Mouse (Mus musculus): ENCODE data around the gene Pole. TPM values are rescaled to one million over a fixed set of nuclear protein-coding genes. Genes with fewer than 3 reads are reported as not detected.

Gene Pole
- polyA plus RNA-seq, 1 experiment from 2014 or later = 44.1 TPM

DNA sequence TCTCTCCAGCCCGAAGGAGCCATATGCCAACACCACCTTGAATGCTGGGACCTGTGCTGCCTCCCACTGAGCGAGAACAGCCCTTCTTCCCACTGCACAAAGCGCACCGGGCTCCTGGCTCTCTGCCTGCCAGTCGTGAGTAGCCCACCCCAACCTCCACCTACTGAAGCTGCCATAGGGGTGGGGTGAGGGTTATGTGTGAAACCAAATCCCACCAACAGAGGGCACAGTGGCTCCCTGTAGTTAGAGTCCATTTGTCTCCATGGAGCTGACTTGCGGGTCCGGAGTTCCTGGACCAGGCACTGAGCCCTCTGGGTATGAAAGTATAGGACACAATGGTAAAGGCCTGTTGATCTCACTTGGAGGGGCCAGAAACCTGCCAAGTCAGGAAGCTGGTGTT, 68.6 kb downstream of the Pole start:
- peak; percentile 46 for DNase-seq (ENCODE audit: low spot score)
- H3K9me3 ChIP-seq (replicated peaks) = no peaks in the 10 kb centered on the region
- H3K27me3 ChIP-seq (ENCODE audit: low read depth, poor library complexity, severe bottlenecking) = peaks cover 21% of the 10 kb centered on the region
- no peak overlapping the region for H3K4me3 ChIP-seq
- no peaks in the 10 kb centered on the region for H3K36me3 ChIP-seq
- WGBS = 16% methylated on average over 7 of the region's 7 CpGs
- H3K4me1 ChIP-seq = peaks cover 7% of the 10 kb centered on the region; the same call in 1 of the 2 replicates
- H3K27ac ChIP-seq (replicated peaks) = no peak overlapping the region

DNA sequence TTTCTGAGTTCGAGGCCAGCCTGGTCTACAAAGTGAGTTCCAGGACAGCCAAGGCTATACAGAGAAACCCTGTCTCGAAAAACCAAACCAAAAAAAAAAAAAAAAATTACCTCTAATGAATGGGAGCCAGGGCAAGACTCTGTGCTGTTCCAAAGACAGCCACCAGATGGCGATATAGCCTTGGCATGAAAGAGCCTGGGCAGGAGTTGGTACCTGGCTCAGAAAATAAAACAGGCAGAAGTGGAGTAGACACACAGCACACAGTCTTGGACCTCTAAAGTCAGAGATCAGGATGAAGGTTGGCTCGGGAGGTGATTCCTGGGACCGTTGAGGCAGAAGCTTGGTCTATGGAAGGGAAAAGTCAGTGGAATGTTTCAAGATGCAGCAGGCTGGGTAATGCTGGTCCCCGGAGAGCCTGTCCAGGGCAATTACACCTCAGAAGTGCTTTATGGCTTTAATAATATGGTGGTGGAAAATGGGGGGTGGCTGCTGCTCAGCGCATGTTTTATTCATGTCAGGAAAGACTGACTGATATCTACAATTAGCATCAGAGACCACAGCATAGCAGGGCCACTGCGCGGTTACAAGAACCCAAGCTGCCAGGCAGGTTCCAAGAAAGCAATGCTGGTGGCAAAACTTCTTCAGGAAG, 71.5 kb downstream of the Pole start:
- WGBS = 47% methylated on average over 9 of the region's 9 CpGs
- Histone ChIP-seq H3K27me3 (ENCODE audit: low read depth, poor library complexity, severe bottlenecking) (peaks cover 32% of the 10 kb centered on the region), H3K4me3 (no peak overlapping the region), H3K27ac (replicated peaks) (no peak overlapping the region), H3K4me1 (no peaks in the 10 kb centered on the region), H3K36me3 (no peaks in the 10 kb centered on the region), H3K9me3 (replicated peaks) (no peaks in the 10 kb centered on the region)
- peak; percentile 84 for DNase-seq (ENCODE audit: low spot score)

DNA sequence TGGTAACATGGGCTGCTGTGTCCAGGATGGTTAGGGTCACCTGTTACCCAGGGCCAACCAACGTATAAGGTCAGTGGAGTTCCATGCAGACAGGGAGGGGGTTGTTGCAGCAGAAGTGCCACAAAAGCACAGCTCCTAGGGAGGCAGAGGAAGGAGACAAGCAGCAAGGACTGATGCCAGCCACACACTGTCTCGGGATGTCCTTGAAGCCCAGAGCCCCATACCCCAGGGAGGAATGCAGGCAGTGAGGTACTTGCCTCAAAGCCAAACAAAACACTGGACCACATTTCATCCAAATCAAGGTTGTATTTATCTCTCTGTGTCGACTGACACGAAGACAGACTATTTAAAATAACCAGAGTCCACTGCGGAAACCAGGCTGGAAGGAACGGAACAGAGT, 75.4 kb downstream of the Pole start:
- WGBS = 93% methylated on average over 6 of the region's 6 CpGs
- Histone ChIP-seq H3K27me3 (ENCODE audit: low read depth, poor library complexity, severe bottlenecking) (peaks cover 34% of the 10 kb centered on the region), H3K36me3 (peaks cover 11% of the 10 kb centered on the region), H3K4me1 (peaks cover 18% of the 10 kb centered on the region), H3K9me3 (replicated peaks) (no peaks in the 10 kb centered on the region), H3K4me3 (no peak overlapping the region), H3K27ac (replicated peaks) (no peak overlapping the region)
- DNase-seq (ENCODE audit: low spot score) = no peak

DNA sequence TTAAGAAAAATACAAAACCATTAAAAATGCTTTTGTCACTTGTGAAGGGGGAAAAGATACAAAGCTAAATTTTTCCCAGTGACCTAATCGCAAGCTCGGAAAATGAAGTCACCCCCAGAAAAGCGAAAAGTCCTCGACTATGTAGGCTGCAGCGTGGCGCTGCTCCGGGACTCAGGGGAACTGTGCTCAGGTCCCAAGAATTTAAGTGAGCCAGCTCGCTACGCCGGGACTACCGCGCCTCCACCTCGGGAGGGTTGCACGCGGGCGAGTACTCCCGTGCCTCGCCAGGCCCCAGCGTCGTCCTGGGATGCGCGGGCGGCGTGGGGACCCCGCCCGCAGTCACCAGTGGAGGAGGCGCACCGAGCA, 76.7 kb downstream of the Pole start:
- WGBS = 2% methylated on average over 28 of the region's 28 CpGs
- peaks cover 18% of the 10 kb centered on the region for H3K4me1 ChIP-seq
- H3K36me3 ChIP-seq = peaks cover 21% of the 10 kb centered on the region
- peak overlapping the region; percentile 65 for H3K4me3 ChIP-seq
- H3K9me3 ChIP-seq (replicated peaks) = no peaks in the 10 kb centered on the region
- no peak for DNase-seq (ENCODE audit: low spot score)
- peaks cover 34% of the 10 kb centered on the region for H3K27me3 ChIP-seq (ENCODE audit: low read depth, poor library complexity, severe bottlenecking)
- peak overlapping the region; percentile 77 for H3K27ac ChIP-seq (replicated peaks)

DNA sequence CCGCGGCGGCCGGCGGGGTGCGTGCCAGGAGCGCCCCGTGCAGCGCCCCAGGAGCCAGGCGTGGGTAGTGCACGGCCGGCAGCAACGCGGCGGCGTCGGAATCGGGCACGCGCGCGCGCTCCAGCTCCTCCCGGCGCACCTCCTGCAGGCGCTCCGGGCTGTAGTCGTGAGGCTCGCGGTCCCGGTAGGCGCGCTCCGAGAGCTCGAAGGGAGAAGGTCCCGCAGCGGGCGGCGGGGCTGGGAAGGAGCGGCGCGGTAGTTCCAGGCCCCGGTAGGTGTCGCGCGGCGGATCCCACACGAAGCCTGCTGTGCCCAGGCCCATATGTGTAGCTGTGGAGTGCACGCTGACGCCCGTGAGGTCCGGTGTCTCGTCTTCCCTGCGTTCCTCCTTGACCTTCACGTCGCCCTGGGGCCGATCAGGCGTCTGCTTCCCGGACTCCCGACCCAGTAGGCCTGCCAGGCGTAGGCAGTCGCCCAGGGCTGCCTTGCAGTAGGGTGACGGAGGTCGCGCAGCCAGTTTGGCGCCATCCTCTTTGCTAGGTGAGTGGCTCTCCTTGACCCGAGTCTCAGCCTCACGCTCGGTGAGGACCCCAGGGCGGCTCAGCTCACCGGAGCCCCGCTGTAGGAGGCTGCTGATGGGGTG, 77.2 kb downstream of the Pole start:
- Histone ChIP-seq H3K27me3 (ENCODE audit: low read depth, poor library complexity, severe bottlenecking) (peaks cover 34% of the 10 kb centered on the region), H3K27ac (replicated peaks) (peak overlapping the region; percentile 77), H3K4me3 (peak overlapping the region; percentile 65), H3K9me3 (replicated peaks) (no peaks in the 10 kb centered on the region), H3K36me3 (peaks cover 26% of the 10 kb centered on the region), H3K4me1 (peaks cover 18% of the 10 kb centered on the region)
- peak; percentile 80 for DNase-seq (ENCODE audit: low spot score)
- 2% methylated on average over 72 of the region's 72 CpGs for WGBS

DNA sequence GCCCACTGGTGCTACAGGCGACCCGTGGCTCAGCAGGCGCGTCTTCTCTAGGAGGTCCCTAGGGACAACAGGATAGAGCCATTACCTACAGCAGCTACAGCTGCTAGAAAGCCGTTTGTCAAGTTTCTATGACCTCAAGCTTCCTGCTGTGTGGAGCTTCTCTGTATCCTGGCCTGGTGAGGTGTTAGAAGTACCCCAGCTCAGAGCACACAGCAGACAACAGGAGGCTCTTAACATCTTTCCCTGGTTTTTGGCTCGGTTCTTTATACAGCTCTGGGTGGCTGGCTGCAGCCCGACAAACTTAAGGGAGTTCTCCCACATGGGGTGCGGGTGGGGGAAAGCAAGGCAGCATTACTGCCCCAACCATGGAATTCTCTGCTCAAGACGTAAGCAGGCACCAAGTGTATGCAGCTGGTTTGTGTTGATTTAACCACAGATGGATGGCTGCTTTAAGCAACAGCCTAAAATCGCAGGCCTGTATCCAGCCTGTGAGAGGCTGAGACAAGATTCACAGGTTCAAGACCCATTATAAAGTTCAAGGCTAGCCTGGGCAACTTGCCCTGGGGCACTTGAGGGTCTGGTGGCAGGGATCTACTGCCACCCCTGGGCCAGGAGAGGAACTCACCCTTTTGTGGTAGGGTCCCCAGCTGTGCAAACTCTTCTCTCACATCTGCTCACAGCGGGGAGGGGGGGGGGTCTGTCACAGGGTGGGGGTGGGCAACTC, 77.9 kb downstream of the Pole start:
- no peak for DNase-seq (ENCODE audit: low spot score)
- Histone ChIP-seq H3K36me3 (peaks cover 33% of the 10 kb centered on the region), H3K27ac (replicated peaks) (peak overlapping the region; percentile 77; the same call in 1 of the 2 replicates), H3K27me3 (ENCODE audit: low read depth, poor library complexity, severe bottlenecking) (peaks cover 34% of the 10 kb centered on the region), H3K9me3 (replicated peaks) (no peaks in the 10 kb centered on the region), H3K4me3 (peak overlapping the region; percentile 65), H3K4me1 (peaks cover 18% of the 10 kb centered on the region)
- WGBS = 34% methylated on average over 11 of the region's 11 CpGs

DNA sequence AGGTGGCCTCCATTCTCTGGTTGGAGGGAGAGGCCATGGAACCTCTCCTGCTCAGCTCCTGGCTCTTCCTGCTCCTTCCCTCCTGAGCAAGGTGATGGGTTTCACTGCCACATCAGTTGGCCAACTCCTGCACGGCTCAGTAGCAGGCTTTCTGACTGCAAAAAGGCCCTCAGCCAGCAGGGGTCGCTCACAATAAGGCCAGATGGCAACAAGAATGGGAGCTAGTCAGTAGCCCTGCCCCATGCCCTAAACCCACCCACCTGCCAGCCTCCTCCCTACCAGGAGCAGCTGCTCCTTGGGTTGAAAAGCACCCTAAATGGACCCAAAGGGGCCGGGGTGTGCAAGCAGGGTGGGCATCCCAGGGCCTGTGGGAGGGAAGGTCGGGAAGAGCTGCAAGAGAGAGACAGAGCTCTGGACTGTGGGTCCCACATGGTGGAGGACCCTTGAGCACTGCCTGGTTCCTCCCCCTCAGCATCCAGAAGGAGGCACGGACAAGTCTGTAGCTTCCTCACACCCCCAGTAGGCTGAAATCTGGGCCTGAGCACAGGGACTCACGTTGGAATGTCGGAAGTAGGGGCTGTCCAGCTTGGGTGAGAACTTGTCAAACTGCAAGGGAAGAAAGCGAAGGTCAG, 90.8 kb downstream of the Pole start:
- peaks cover 89% of the 10 kb centered on the region for H3K36me3 ChIP-seq

DNA sequence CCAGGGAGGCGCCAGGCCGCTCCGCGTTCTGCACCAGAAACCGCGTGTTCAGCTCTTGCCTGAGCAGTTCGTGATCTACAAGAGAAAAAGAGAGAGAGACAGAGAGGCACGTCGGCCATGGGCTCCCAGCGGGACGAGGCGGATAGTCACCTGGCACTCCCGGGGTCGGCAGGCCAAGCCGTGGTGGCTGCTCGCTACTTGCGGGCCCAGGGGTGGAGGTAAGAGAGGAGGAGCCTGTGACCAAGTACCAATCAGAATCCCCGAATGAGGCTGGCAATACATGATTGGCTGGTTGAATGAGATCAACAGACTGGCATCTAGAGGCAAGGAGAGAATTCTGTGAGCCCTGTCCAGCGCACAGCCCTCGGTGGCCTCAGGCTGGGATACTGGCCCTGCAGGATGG, 92.1 kb downstream of the Pole start:
- Histone ChIP-seq H3K36me3 (peaks cover 84% of the 10 kb centered on the region), H3K4me1 (peaks cover 22% of the 10 kb centered on the region), H3K27ac (replicated peaks) (peak overlapping the region; percentile 38; the same call in 1 of the 2 replicates), H3K27me3 (ENCODE audit: low read depth, poor library complexity, severe bottlenecking) (no peaks in the 10 kb centered on the region; the same call in 1 of the 2 replicates), H3K4me3 (no peak overlapping the region), H3K9me3 (replicated peaks) (no peaks in the 10 kb centered on the region)
- WGBS = 33% methylated on average over 20 of the region's 20 CpGs
- DNase-seq (ENCODE audit: low spot score) = peak; percentile 46

More for the DNA sequence above, 90.8 kb downstream of the Pole start:
- no peak overlapping the region for H3K4me3 ChIP-seq
- H3K9me3 ChIP-seq (replicated peaks) = no peaks in the 10 kb centered on the region
- WGBS = 59% methylated on average over 8 of the region's 8 CpGs
- 0 out of 2 replicates have a peak overlapping the region, but pooled peaks have one; percentile 24 for H3K27ac ChIP-seq (replicated peaks)
- DNase-seq (ENCODE audit: low spot score) = peak; percentile 78
- H3K4me1 ChIP-seq = peaks cover 22% of the 10 kb centered on the region
- no peaks in the 10 kb centered on the region; the same call in 1 of the 2 replicates for H3K27me3 ChIP-seq (ENCODE audit: low read depth, poor library complexity, severe bottlenecking)

DNA sequence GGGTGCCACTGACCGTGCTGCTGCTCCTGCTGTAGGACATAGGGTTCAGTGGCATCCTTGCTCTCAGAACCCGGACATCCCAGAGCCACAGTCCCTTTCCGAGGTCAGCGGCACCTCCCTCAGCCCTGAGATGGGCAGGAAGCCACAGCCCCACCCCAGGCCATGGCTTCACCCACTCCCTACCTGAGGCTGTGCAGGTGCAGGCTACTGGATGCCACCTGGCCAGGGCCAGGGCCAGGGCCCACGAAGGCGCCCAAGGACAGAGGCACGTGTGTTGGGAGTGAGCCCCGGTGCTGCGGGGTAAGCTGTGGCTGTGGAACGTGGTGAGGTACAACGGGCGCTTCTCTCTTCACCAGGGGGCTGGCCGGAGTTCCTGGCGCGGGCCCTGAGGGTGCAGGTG, 93.0 kb downstream of the Pole start:
- peaks cover 75% of the 10 kb centered on the region for H3K36me3 ChIP-seq
- no peak overlapping the region for H3K27ac ChIP-seq (replicated peaks)
- H3K4me1 ChIP-seq = peaks cover 22% of the 10 kb centered on the region
- H3K27me3 ChIP-seq (ENCODE audit: low read depth, poor library complexity, severe bottlenecking) = no peaks in the 10 kb centered on the region; the same call in 1 of the 2 replicates
- no peak for DNase-seq (ENCODE audit: low spot score)
- H3K4me3 ChIP-seq = no peak overlapping the region
- H3K9me3 ChIP-seq (replicated peaks) = no peaks in the 10 kb centered on the region
- WGBS = 90% methylated on average over 15 of the region's 15 CpGs

DNA sequence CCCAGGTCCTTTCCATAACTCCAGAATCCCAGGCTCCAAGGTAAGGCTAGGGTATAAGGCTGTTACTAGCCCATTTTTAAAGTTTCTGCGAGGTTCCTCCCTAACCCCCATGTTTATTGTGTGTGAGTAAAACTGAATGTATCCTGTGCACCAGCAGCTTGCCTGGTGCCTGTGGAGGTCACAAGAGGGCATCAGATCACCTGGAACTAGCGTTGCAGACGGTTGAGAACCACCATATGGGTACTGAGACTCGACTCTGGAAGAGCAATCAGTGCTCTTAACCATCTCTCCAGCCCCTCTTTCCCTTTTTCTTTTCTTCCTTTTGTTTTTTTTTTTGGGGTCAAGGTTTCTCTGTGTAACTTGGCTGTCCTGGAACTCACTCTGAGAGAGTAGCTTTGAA, 93.7 kb downstream of the Pole start:
- Histone ChIP-seq H3K27me3 (ENCODE audit: low read depth, poor library complexity, severe bottlenecking) (peaks cover under 1% of the 10 kb centered on the region), H3K9me3 (replicated peaks) (no peaks in the 10 kb centered on the region), H3K36me3 (peaks cover 67% of the 10 kb centered on the region), H3K27ac (replicated peaks) (no peak overlapping the region), H3K4me3 (no peak overlapping the region), H3K4me1 (peaks cover 29% of the 10 kb centered on the region)
- no peak for DNase-seq (ENCODE audit: low spot score)
- WGBS = 90% methylated on average over 4 of the region's 4 CpGs

DNA sequence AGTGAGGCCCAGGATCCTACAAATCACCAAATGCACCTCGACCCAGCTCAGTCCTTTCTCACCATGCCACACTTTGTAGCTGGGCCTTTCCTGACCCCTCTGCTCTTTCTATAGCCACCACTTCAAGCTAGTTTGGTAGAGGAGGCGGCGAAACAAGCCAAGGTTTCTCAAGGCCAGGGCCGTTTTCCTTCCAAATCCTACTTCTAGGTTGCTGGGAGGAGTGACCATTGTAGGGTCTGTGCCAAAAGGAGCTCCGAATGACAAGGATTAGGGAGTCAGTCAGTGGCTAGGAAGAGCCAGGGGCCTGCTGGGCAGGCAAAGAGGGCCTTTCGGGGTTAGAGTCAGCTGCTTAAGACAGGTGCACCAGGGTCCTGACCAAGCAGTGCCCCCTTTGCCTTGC, 98.4 kb downstream of the Pole start:
- H3K36me3 ChIP-seq = peaks cover 20% of the 10 kb centered on the region
- H3K4me3 ChIP-seq = no peak overlapping the region
- peaks cover 36% of the 10 kb centered on the region for H3K4me1 ChIP-seq
- peaks cover 39% of the 10 kb centered on the region for H3K27me3 ChIP-seq (ENCODE audit: low read depth, poor library complexity, severe bottlenecking)
- no peaks in the 10 kb centered on the region for H3K9me3 ChIP-seq (replicated peaks)
- WGBS = 61% methylated on average over 6 of the region's 6 CpGs
- DNase-seq (ENCODE audit: low spot score) = no peak
- no peak overlapping the region for H3K27ac ChIP-seq (replicated peaks)

DNA sequence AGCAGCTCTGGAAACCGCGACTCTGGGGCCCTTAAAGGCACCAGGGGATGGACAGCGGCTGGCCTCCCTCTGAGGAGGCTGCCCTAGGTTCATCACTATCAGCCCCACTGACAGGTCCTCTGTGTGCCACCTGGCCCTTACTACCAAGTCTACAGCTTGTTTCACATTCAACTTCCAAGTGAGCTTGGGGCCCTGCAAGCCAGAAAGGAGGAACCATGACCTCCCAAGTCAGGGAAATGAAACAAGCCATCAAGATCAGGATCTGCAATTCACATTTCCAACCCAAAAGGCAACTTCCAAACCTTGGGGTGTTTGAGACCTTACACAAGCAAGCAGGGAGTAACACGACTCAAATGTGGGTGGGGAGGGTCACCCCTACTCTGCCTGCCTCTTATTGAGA, 99.2 kb downstream of the Pole start:
- Histone ChIP-seq H3K4me1 (peaks cover 36% of the 10 kb centered on the region), H3K4me3 (peak overlapping the region; percentile 66), H3K9me3 (replicated peaks) (no peaks in the 10 kb centered on the region), H3K27me3 (ENCODE audit: low read depth, poor library complexity, severe bottlenecking) (peaks cover 39% of the 10 kb centered on the region), H3K36me3 (peaks cover 14% of the 10 kb centered on the region), H3K27ac (replicated peaks) (no peak overlapping the region)
- WGBS = 54% methylated on average over 4 of the region's 4 CpGs
- no peak for DNase-seq (ENCODE audit: low spot score)
